ENCODE assay signal across 9 mouse cellular contexts in the genomic region with DNA sequence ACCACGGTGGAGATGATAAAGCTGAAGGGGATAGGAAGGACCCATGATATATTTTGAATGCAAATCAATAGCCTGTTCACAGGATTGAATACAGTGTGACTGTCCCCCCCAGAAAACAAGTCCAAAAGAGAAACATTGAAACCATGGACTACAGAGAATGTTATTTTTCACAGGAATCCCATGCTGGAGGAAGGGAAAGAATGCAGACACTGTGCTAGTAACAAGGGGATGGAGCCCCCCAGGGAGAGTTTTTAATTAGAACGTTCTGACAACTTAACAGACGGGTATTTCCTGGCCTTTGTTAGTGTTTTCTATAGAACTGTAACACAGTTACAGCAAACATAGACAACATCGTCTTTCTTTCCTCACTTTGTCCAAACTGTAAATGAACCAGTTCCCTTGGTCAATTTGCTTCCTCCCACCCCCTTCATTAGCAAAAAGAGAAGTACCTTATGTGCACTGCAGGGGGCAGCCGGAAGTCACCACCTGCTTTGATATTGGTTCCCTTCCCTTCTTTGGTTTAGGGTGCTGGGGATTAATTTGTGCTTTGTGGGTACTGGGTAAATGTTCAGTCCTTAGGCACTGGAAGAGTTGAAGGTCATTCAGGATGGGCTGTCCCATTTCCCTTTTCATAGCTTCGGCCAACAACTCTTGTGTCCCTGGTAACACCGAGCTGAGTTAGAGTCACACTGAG.
DNase-seq lines count a peak whose midpoint lies in the region; ATAC-seq and TF ChIP-seq lines count a peak whose summit lies in the region.
"Had no signal": no experiment of that assay in that cellular context is flagged by ENCODE, and none has a peak within 500 bp of the region (broad histone marks: within the 10 kb centered on the region; RNA-seq: fewer than 3 reads in every experiment).

No protein-coding gene starts in this region.

- H3K4me3 ChIP-seq in kidney, embryonic 15.5 days (replicated peaks): no peak overlapping the region
- H3K4me3 ChIP-seq in hindbrain, postnatal 0 days (ENCODE audit: low read length): no peak overlapping the region

- no peak for ATAC-seq in kidney, embryonic 15.5 days (replicated peaks; ENCODE audit: low FRiP score)
- 0 out of 2 replicates have a peak, but pooled peaks have one; percentile 32 for ATAC-seq in common myeloid progenitor, adult 5-6 weeks (replicated peaks; ENCODE audit: low read depth, poor library complexity, severe bottlenecking)
- peak; percentile 59 for ATAC-seq in hindbrain, postnatal 0 days

- TF ChIP-seq CTCF in hindbrain, postnatal 0 days (IDR thresholded peaks at IDR 0.05; ENCODE audit: low read depth): peak; percentile 40

- H3K9ac ChIP-seq in kidney, embryonic 15.5 days: no peak overlapping the region
- H3K9ac ChIP-seq in hindbrain, postnatal 0 days (replicated peaks; ENCODE audit: low read length): no peak overlapping the region

- no peaks in the 10 kb centered on the region for H3K4me1 ChIP-seq in kidney, embryonic 15.5 days
- H3K4me1 ChIP-seq in hindbrain, postnatal 0 days (ENCODE audit: insufficient read depth, low read length): no peaks in the 10 kb centered on the region

- no peaks in the 10 kb centered on the region for H3K27me3 ChIP-seq in kidney, embryonic 15.5 days
- no peaks in the 10 kb centered on the region for H3K27me3 ChIP-seq in hindbrain, postnatal 0 days (ENCODE audit: insufficient read depth, low read length)

- 62% methylated on average over 7 of the region's 7 CpGs for WGBS in kidney, embryonic 15.5 days
- 40% methylated on average over 7 of the region's 7 CpGs for WGBS in hindbrain, postnatal 0 days

- H3K36me3 ChIP-seq in kidney, embryonic 15.5 days: no peaks in the 10 kb centered on the region
- H3K36me3 ChIP-seq in hindbrain, postnatal 0 days (ENCODE audit: insufficient read depth, low read length): no peaks in the 10 kb centered on the region

- H3K27ac ChIP-seq in kidney, embryonic 15.5 days: no peak overlapping the region
- peak overlapping the region; percentile 62 for H3K27ac ChIP-seq in hindbrain, postnatal 0 days
- H3K27ac ChIP-seq: macrophage had no signal

- H3K9me3 ChIP-seq in kidney, embryonic 15.5 days (replicated peaks): no peaks in the 10 kb centered on the region
- no peaks in the 10 kb centered on the region for H3K9me3 ChIP-seq in hindbrain, postnatal 0 days (ENCODE audit: low read length)

- H3K4me2 ChIP-seq in kidney, embryonic 15.5 days: peak overlapping the region; percentile 40
- peak overlapping the region; percentile 37 for H3K4me2 ChIP-seq in hindbrain, postnatal 0 days (ENCODE audit: low read depth, low read length)

- no peak for DNase-seq in kidney, adult 18-20 months
- peak; percentile 35 for DNase-seq in ES-CJ7 (ENCODE audit: low read depth, low spot score)
- DNase-seq in hindbrain, postnatal 0 days (ENCODE audit: low spot score): peak; percentile 18
- DNase-seq in adrenal gland, postnatal 36 days: no peak
- no peak for DNase-seq in cerebellum, postnatal 36 days
- no peak for DNase-seq in embryo, embryonic 9.5 days (ENCODE audit: extremely low spot score)

Comparison
In these comparisons a context has a peak if more than half of its experiments do, and no peak if none do; other contexts are left out.
1. DNase-seq: peak in ES-CJ7 (single experiment) and hindbrain, postnatal 0 days (single experiment); none in kidney, adult 18-20 months (single experiment), adrenal gland, postnatal 36 days (0 of 2), cerebellum, postnatal 36 days (0 of 2) and embryo, embryonic 9.5 days (single experiment).